Mouse (Mus musculus): ENCODE data around the gene Fam196a.

Gene Fam196a

DNA sequence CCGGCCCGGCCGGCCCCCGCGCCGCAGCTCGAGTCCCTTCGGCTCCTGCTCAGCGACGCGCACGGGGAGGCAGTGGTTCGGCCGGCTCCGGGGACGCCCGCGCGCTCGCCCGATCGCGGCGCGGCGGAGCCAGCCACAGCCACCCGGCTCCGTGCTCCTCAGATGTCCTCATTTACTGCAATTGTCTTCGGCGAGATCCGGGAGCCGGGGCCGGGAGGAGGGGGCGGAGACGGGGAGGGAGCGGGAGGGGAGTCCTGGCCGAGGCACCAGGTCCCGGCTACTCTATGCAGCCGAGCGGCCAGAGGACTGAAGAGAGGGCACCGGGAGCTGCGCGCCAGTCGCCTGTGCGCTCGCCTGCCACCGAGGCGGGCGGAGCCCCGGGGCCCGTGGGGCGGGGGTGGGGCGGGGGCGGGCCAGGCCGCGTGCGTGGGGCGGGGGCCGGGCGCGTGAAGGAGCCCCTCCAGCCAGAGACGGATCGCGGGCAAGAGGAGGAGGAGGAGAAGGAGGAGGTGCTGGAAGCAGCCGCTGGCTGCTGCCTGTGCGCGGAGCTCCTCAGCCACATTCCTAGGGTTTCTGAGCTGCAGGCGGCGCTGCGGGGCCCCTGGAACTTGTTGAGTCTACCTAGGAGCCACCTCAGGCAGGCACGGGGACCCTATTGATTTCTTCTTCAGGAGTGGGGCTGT lies at the start of gene Fam196a:
TSS of gene Fam196a (minus strand) at position 504 of the 683 bp plus-strand sequence.
- peak; percentile 49 for DNase-seq (ENCODE audit: low read depth, low spot score)

DNA sequence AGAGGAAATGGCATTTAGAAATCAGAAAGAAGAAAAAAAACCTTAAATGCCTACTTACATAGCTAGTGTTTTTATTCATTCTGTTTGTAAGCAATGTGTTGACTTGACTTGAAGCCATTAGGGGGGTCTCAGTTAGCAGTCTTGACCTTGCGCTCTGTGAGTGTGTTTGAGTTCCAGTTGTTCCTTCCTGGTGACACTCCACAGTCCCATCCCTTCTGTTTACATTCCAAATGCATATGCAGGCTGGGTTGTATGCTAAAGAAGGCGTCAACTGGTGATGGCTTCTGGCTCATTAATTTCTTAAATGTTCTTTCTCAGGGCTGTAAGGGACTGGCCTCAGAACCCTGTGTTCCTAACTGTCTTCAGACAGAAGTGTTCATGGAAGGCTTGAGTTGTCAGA lies 23.4 kb upstream of the Fam196a start:
- no peak for DNase-seq (ENCODE audit: low read depth, low spot score)

DNA sequence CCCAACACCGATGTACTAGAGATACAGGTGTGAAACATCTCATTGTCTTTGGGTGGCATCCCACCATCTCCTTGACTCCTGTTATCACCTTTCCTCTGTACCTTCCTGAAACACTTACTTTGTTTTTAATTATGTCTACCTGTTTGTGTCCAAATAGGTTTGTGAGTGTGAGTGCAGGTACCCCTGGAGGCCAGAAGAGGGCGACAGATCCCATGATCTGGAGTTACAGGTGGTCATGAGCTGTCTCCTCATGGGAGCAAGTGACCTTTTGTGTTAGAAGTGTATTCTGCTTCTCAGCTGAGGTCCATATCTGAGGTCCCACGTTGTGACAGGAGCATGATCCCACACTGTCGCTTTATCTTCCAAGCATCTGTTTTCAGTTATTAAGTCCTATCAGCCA lies 22.6 kb upstream of the Fam196a start:
- DNase-seq (ENCODE audit: low read depth, low spot score) = peak; percentile 43

DNA sequence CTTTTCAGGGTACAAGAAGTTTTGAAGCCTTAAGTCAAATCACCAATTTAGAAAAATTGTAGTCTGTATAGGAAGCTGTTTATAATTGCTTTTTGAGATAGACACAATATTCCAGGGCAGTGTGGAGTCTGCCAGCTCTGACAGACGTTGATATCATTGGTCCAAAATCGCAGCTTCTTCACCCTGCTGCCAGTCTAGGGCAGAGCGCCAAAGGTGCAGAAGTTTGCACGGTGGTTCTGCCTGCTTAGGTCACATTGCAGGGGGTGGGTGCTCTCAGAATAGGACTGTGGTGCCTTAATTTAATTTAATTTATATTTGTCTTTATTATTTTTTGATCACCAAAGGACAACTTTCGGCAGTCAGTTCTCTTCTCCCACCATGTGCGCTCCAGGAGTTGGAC lies 20.9 kb upstream of the Fam196a start:
- DNase-seq (ENCODE audit: low read depth, low spot score) = no peak

DNA sequence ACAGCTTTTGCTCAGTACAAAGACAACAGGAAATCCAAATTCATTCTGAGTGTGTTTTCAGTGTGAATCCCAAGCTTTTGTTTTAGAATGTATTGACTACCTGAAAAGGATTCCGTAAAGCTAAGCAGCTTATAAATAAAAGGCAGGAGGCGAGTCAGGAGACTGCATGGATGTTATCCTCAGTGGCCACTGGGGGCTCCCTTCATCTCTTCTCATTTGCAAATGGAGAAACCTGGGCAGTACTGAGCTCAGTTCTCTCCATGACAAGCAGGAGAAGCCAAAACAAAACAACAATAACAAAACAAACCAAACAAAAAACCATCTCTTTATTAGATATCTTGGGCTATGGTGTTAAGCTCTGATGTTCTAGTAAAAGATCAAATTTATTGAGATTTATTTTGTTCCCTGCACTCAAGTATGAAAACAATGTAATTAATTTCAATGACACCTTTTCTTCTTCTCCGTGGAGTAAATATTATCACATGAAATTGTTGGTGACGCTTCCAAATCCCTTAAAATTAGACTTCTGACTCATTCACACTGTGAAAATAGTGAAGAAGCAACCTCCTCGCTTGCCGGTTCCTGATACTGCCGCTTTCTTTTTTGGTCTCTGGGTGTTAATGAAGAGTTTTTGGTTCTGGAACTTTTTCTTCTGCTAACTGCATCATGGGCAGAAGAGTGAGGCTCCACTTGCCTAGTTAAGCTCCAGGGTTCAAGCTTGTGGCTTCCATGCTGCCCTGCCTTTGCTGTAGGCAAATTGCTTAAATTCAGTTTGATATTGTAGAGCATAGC lies 7.9 kb upstream of the Fam196a start:
- no peak for DNase-seq (ENCODE audit: low read depth, low spot score)

DNA sequence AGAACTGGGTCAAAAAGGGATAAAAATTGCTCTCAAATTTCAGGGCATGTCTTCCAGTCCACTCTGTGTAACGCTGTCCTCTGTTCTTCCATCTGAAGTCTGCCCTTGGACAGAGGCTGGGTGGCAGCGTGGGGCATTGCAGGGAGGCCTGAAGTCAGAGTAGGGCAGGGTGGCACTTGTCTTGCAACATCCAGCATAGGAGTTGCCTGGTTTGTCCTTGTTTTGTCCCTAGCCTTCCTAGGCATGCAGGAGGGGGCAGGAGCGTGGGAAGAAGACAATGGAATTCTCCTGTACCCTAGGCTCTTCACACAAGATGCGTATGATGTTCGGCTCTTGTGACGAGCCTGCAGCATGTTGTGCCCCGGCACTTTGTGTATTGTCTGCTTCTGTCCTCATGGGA lies 5.5 kb upstream of the Fam196a start:
- DNase-seq (ENCODE audit: low read depth, low spot score) = no peak

DNA sequence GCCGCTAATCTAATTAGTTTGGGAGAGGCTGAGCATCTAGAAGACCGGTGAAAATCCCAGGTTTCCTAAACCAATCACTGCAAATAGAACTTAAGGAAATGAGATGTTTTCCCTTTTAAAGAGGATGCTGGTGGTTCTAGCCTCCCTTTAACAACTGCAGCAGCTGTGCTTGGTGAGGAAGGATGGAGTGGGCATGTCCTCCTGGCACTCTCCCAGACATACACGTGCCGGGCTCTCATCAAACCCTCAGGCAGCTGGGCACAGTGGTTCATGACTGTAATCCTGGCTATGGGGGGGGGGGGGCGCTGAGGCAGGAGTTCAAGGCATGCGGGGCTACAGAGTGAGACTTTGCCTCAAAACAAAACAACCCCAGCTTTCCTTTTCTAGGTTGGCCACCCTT lies 4.8 kb upstream of the Fam196a start:
- no peak for DNase-seq (ENCODE audit: low read depth, low spot score)

DNA sequence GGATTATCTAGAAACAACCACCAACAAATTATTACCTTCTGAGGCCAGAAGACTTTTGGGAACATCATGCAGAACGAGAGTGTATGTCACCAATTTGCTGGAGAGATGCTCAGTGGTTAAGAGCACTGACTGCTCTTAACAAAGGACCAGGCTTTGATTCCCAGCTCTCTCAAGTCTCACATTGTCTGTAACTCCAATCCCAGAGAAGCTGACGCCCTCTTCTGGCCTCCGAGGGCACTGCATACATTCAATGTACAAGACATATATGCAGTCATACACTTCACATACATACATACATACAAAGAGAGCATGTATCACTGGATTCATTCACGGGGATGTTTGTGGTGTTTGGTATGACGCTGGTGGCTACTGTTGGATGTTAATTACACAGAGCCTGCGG lies 3.7 kb upstream of the Fam196a start:
- DNase-seq (ENCODE audit: low read depth, low spot score) = no peak

DNA sequence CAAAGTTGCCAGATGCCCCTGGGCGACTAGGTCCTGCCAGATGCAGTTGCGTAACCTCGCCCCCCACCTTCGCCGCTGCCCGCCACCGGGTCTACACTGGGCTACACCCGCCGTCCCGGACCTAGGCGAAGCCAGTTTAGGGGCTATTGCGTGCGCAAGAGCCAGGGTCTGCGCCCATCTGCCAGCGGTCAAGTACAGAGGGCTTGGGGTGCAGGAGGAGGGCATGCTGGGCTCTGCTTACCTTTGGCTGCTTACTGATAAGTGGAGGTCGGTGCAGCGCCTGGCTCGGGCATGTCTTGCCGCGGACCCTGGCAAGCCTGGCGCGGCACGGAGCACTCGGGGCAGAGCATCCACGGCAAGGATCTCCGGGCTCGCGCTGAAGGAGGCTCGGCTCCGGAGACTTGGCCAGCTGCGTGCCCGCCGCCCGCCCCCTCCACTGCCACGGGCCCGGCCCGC lies 731 bp downstream of the Fam196a start:
- peak; percentile 6 for DNase-seq (ENCODE audit: low read depth, low spot score)

DNA sequence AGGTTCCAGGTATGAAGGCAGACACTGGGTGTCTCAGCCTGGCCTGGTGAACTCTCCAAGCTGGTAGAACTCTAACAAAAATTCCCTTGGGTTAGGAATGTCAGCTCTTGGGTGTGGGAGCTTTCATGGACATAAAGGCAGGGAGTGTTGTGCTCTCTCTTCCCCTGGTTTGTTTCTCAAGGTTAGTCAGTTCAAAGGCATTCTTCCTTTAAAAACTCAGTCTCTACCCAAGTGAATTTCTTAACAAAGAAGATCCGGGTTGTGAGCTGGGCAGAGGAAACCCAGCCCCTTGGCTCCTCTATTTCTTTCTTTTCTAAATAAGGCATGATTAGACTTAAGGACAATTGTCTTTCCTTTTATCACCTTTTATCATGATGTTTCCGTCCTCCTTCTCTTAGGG lies 6.3 kb downstream of the Fam196a start:
- no peak for DNase-seq (ENCODE audit: low read depth, low spot score)

DNA sequence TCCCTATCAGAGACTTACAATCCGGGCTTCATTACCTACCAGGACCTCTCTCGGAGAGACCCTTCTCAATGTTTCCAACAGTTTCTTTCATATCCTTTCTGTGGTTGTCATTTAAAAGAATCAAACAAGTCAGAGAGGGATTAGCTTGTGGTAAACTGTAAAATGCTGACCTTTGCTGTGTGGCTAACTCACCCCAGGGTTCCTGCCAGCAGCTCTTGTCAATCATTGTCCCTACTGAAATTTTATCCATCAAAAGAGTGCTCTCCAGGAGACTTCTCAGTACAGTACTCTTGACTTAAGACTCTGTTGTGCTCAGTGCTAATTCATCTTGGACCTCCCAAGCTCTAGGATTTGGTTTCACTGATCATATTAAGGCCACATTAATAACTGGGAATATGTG lies 36.2 kb downstream of the Fam196a start:
- no peak for DNase-seq (ENCODE audit: low read depth, low spot score)

DNA sequence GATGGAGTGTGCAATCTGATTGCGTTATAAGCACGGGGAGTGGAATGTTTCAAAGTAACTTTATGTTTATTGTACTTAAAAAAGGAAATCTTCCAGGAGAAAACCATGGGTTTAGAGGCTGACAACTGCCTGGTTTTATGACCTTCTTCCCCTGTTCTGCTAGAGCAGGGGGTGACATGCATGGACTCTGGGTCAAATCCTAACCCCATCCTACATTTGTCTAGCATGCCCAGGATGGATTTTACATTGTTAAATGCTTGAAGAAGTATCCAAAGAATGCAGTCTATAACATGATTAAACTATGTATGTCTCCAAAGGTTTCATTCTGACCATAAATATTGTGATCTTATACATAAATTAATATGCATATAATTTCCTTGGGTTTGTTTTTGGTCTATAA lies 38.8 kb downstream of the Fam196a start:
- DNase-seq (ENCODE audit: low read depth, low spot score) = no peak

DNA sequence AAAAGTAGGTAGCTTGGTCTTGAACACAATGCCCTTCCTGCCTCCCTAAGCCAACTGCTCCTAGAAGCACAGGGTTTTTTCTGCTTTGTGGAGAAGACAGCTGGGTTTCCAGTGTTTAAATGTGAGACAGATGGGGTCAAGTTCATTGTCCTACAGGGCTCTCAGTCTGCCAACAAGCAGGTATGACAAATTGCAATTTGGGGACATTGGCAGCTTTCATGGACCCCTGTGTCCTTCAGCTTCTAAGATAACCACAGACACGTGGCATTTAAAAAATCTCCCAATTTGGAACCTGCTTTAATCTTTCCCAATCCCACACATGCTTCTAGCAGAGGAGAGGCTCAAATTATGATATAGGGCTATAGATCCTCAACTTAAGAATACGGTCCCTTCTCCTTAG lies 43.6 kb downstream of the Fam196a start:
- DNase-seq (ENCODE audit: low read depth, low spot score) = no peak

DNA sequence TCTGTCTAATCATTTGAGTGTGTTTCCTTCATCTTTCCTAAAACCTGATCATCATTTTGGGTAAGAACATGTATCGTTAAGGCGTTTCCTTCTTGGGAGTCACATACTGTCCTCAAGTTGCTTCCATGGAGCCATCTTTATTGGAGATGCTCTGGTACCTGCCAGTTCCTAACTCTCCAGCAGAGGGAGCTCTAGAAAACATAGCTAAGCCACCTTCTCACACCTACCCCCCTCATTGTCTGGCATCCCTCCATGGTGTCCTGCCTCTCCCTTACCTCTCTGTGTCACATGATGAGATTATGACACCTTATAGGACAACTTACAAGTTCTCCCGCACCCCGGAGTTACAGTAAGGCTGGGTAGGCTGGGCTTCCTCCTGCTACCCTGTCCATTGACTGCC lies 45.3 kb downstream of the Fam196a start:
- no peak for DNase-seq (ENCODE audit: low read depth, low spot score)

DNA sequence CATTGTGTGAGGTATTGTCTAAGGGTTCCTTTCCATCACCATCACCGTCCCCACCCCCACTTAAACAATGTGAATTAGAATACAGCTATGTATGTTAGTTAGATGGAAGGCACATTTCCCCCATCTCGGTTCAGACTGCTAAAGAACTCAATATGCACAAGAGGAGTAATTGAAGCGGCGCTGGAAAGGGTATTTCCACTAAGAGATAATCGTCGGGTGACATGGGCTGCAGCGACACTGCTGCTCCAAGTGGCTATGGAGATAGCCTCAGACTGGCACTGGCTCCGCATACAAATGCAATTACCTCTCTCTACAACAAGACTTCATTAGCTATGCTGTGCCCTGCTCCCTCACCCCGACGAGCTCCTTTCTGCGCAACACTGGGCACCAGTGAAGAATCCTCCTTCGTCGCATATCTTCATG lies 45.8 kb downstream of the Fam196a start:
- DNase-seq (ENCODE audit: low read depth, low spot score) = no peak

DNA sequence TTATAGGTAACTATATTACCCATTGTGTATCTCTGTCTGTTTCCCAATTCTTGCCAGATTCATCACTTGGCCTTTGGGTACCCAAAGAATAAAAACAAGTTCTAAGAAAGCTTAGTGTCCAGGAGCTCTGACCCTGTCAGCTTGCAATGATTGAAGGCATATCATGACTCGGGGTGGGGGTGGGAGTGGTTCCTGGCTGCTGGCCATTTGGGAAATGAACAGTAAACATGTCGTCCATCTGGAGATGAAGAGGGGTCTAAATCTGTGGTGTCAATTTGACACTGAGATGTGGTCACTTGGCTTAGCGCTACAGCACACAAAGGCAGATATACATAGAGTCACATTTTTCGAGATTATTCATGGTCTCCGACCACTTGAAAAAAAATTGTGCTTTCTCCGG lies 54.7 kb downstream of the Fam196a start:
- DNase-seq (ENCODE audit: low read depth, low spot score) = no peak

DNA sequence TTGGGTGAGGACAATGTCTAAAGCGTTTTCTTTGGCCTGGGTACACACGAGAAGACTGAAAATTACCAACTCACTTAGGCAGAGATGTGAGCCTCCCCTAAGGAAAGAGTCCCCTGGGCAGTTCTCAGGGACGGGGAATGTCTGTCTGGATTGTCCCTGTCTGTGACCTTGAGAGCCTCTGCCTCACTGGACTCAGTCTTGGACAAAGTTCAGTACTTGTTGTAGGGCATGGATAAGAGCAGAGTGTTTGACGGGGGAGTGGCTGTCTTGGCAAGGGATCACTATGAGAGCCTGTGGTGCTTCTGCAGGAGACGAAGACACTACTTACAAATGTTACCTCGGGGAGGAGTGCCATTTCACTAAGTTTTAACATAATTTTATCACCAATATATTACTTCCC lies 57.8 kb downstream of the Fam196a start:
- no peak for DNase-seq (ENCODE audit: low read depth, low spot score)

DNA sequence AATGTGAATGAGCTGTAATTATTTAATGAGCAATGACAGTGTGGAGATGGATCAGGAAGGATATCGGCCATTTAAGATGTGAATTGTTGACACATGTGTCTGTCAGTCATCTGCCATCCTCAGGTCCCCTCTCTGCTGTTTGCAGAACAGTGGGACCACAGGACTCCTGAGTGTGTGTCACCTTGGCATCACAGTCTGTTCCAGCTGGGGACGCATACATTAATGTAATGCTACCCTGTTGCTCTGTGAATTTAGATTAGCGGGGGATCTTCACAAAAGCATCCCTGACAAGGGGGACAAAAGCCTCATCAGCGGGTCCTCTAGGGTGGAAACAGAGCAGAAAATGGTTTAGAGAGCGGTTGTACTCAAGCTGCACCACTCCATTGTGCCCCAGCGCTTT lies 59.2 kb downstream of the Fam196a start:
- no peak for DNase-seq (ENCODE audit: low read depth, low spot score)

DNA sequence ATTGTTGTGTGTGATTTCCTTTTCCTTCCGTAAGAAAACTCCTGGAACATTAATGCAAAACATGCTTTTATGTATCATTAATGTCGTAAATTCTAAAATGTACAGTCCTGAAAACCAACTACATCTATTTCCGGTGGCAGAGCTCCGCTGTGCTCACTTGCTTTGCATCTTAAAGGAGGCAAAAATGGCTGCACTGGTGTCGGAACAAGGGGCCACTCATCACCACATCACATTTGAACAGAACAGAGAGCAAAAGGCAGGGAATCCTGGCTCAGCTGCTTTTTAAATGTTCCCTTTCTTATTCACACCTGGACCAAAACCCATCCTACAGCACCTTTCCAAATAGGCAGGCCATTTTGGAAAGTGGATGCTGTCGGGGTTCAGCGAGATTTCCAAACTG lies 65.2 kb downstream of the Fam196a start:
- no peak for DNase-seq (ENCODE audit: low read depth, low spot score)

DNA sequence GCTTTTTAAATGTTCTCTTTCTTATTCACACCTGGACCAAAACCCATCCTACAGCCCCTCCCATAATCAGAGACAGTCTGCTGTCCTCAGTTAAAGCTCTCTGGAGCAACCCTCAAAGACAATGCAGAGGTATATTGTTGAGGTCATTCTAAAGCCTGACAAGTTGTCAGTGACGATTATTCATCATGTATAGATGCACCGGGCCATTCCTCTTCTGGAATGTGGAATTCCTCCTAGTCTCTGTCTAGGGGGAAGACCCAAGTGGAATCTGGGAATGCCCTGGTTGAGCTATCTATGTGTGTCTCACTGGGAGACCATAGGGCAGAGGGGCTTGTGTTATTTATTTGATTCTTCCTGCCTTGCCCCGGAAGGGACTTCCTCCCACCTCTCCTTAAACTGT lies 65.7 kb downstream of the Fam196a start:
- no peak for DNase-seq (ENCODE audit: low read depth, low spot score)

DNA sequence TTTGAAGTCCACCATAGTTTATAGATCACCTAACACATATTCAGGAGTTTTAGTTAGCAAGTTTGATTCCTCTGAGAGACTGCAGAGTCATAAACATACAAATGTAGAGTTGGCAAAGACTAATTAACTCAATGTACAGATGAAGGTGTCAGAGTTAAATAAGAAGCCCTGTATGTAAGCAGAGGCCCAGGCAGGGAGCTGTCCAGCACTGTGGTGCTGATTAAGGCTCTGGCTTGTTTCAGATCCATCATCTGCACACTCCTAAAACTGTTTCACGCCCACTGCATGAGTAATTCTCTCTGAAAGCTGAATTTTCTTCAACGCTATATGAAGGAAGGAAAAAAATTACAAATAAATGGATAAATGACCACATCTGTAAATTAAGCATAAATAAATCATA lies 74.1 kb downstream of the Fam196a start:
- peak; percentile 83 for DNase-seq (ENCODE audit: low read depth, low spot score)

DNA sequence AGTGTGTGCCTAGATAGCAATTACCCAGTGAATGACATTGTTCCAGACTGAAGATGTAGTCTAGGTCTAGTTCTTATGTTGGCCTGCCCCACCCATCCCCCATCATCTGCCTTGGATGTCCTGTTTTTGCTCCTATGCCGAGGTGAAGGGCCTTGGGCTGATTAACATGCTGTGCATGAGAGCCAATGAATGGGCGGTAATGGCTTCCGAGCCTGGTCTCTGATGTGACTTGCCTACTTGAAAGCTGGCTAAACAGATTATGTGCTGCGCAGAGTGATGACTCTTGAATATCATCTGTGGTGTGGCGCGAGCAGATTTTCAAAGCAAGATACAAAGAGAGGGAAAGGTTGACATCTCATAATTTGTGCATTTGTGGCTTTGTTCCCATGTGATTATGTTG lies 76.2 kb downstream of the Fam196a start:
- no peak for DNase-seq (ENCODE audit: low read depth, low spot score)

DNA sequence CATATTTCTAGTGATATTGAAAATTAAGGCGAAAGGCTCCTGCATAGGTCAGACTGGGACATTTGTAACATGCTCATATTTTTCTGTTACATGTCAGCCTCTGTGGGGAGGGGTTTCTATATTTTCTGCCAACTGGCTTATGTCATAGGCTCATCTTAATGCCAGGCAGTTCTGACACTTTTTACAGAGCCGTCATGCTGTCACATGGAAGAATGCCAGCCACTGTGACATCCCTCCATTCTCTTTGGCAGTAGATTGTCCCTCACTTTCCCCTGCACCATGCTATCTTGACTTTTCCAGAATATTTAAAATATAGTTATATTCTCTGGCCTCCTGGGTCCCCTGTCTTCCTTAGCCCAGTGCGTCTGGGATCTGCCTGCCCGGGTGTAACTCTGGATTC lies 95.5 kb downstream of the Fam196a start:
- no peak for DNase-seq (ENCODE audit: low read depth, low spot score)
